Mouse (Mus musculus): Measurements from ENCODE around the gene Tubd1.

DNA sequence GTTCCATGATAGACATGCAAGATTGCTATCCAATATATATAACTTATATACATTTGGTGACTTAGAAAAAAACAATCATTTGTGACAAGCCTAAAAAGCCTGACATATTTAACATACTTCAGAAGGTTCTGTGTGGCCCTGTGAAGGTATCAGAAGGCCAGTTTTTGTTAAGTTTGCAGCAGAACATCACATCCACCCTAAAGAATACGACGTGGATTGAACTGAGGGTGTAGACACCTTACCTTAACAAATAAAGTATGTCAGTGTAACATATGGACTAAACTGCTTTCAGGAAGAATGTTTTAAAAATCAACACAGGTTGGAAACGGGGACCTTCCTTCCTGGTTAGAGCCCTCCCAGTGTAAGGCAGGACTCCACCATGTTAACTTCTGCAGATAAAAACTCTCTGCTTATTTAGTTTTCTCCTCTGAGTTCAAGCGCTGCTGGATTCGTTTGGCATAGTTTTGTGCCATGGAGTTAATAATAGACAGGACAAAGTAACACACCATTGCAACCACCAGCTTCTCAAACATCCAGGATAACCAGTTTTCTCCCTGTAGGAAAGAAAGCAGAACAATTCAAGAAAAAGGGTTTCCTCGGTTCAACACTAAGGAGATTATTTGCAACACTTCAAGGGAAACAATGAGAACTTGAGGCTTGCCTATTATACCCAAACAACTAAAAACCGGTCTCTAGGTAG is 40.3 kb downstream of the Tubd1 start:
- TF ChIP-seq EP300 (IDR thresholded peaks at IDR 0.05; ENCODE audit: low read depth): no peak
- no peak for TF ChIP-seq CTCF (IDR thresholded peaks at IDR 0.05; ENCODE audit: low read depth)
